Mouse (Mus musculus): ENCODE measurements around the gene Rnf150. TPM values are rescaled to one million over a fixed set of nuclear protein-coding genes. Genes with fewer than 3 reads are reported as not detected.

The Rnf150 gene
- polyA plus RNA-seq, 1 experiment from 2014 or later = 1.3 TPM

Other genes starting within 250 kb of the Rnf150 start
- 65.9 and 67.5 TPM in 2 replicates for gene Zfp330, start 89.2 kb upstream of the Rnf150 start, polyA plus RNA-seq (2015; fragmentation: Nextera tagmentation; extraction: Ambion mirVana)

Measured in stomach, embryonic 16.5 days (tissue).